Mouse (Mus musculus) E14TG2a.4 (cell line): ENCODE results near the gene Prss53.

Source experiments
- CTCF ChIP-seq: conservative IDR thresholded peaks from 2 replicates; pipeline ENCODE4 v1.5.1; 2014; ENCODE audit warnings: low read length
- NANOG ChIP-seq: IDR thresholded peaks from 2 replicates; pipeline ENCODE4 v1.6.1; 2014; ENCODE audit warnings: borderline replicate concordance, low read length, mixed read lengths
- POU5F1 ChIP-seq: IDR thresholded peaks from 2 replicates; pipeline ENCODE4 v1.6.1; 2014; ENCODE audit warnings: low read length, borderline replicate concordance

GRCm38 (mm10) chr7:127898179-127898956 lies 7.6 kb upstream of the Prss53 start:
- TF ChIP-seq CTCF (no peak), NANOG (no peak), POU5F1 (no peak)
